Mouse (Mus musculus) heart, adult 2 months (tissue): ENCODE results near the gene Pfn4.

Source experiments
- CTCF ChIP-seq: fragments of 200-600 bp; IDR thresholded peaks from 2 replicates; pipeline ENCODE4 v1.8.1; 2022; ENCODE audit warnings: antibody characterized with exemption, mild to moderate bottlenecking, moderate library complexity
- POLR2A ChIP-seq: fragments of 200-500 bp; IDR thresholded peaks from 2 replicates; pipeline ENCODE4 v1.6.1; 2011; ENCODE audit warnings: mild to moderate bottlenecking, low read depth, low read length, control low read depth; ENCODE audit not compliant: insufficient read depth

GRCm38 (mm10) chr12:4783598-4783997 is 14.8 kb downstream of the Pfn4 start:
- TF ChIP-seq CTCF (no peak), POLR2A (no peak)
